Mouse (Mus musculus) limb, embryonic 12.5 days (tissue): ENCODE measurements around the gene Tanc1. TPM values are rescaled to one million over a fixed set of nuclear protein-coding genes. Genes with fewer than 3 reads are reported as not detected.
"Not testable (repeated sequence)": the region's sequence is repeated elsewhere in the genome, so short reads cannot be mapped to it uniquely, and the experiment has no call there.

Source experiments
- ATAC-seq: fragments of 200-750 bp; cut with Nextera tagmentation; 2 replicates; pipeline ENCODE4 v1.8.0; 2017; ENCODE audit warnings: low read depth, moderate TSS enrichment; ENCODE audit not compliant: insufficient number of reproducible peaks, insufficient read depth, low FRiP score, low TSS enrichment
- H3K27ac ChIP-seq: fragments of 300-500 bp; sonication (generic); 2 replicates; pipeline ENCODE4 v1.5.1; 2016; ENCODE audit warnings: mild to moderate bottlenecking, moderate library complexity
- H3K27me3 ChIP-seq: fragments of 300-500 bp; sonication (generic); 2 replicates; pipeline ENCODE4 v1.6.1; 2016; ENCODE audit warnings: mild to moderate bottlenecking, moderate library complexity
- H3K36me3 ChIP-seq: fragments of 300-500 bp; sonication (generic); 2 replicates; pipeline ENCODE4 v1.6.1; 2016; ENCODE audit warnings: mild to moderate bottlenecking, moderate library complexity
- H3K4me1 ChIP-seq: fragments of 300-500 bp; sonication (generic); replicated peaks from 2 replicates; pipeline ENCODE4 v1.6.1; 2016
- H3K4me2 ChIP-seq: fragments of 300-500 bp; sonication (generic); 2 replicates; pipeline ENCODE4 v1.6.1; 2016; ENCODE audit warnings: mild to moderate bottlenecking, moderate library complexity
- H3K4me3 ChIP-seq: fragments of 300-500 bp; sonication (generic); replicated peaks from 2 replicates; pipeline ENCODE4 v1.5.1; 2016; ENCODE audit warnings: mild to moderate bottlenecking
- H3K9ac ChIP-seq: fragments of 300-500 bp; sonication (generic); replicated peaks from 2 replicates; pipeline ENCODE4 v1.6.1; 2016; ENCODE audit warnings: mild to moderate bottlenecking, moderate library complexity
- H3K9me3 ChIP-seq: fragments of 300-500 bp; sonication (generic); 2 replicates; pipeline ENCODE4 v1.6.1; 2016; ENCODE audit warnings: mild to moderate bottlenecking, moderate library complexity
- WGBS: fragments of 180-500 bp; shearing (Covaris S2); methylation state at CpG from one replicate; pipeline ENCODE4 v1.1.7; 2016; 5-methylcytosine and 5-hydroxymethylcytosine counted together
- polyA plus RNA-seq: library from polyadenylated mRNA; unstranded; fragments of >200 nt; fragmentation: Nextera tagmentation; extraction: Ambion mirVana; gene quantifications from 2 replicates; pipeline ENCODE4 v1.2.1, GENCODE M21; 2016

Tanc1 gene
- polyA plus RNA-seq, 1 experiment from 2014 or later, result 70.6 TPM

- H3K27me3 ChIP-seq, result no peaks in the 10 kb centered on the region
- peaks cover 74% of the 10 kb centered on the region for H3K36me3 ChIP-seq
- no peaks in the 10 kb centered on the region for H3K9me3 ChIP-seq
- H3K27ac ChIP-seq, result no peak overlapping the region
- 77% methylated on average over 5 of the region's 5 CpGs for WGBS
- no peak for ATAC-seq
- no peak overlapping the region for H3K4me2 ChIP-seq
- H3K9ac ChIP-seq, result no peak overlapping the region
- H3K4me1 ChIP-seq, result peaks cover 39% of the 10 kb centered on the region
- no peak overlapping the region for H3K4me3 ChIP-seq
Measured at GRCm38 (mm10) chr2:59830940-59831339, 219.1 kb downstream of the Tanc1 start.

GRCm38 (mm10) chr2:59831831-59832230 lies 220.0 kb downstream of the Tanc1 start:
- WGBS, result 91% methylated on average over 7 of the region's 7 CpGs
- no peaks in the 10 kb centered on the region for H3K9me3 ChIP-seq
- H3K27me3 ChIP-seq, result no peaks in the 10 kb centered on the region
- no peak overlapping the region for H3K27ac ChIP-seq
- no peak overlapping the region for H3K4me3 ChIP-seq
- H3K4me1 ChIP-seq, result peaks cover 39% of the 10 kb centered on the region
- no peak for ATAC-seq
- peaks cover 76% of the 10 kb centered on the region for H3K36me3 ChIP-seq
- no peak overlapping the region for H3K4me2 ChIP-seq
- no peak overlapping the region for H3K9ac ChIP-seq

GRCm38 (mm10) chr2:59838825-59839224 lies 227.0 kb downstream of the Tanc1 start:
- 88% methylated on average over 8 of the region's 8 CpGs for WGBS
- Histone ChIP-seq H3K36me3 (peaks cover 94% of the 10 kb centered on the region), H3K27ac (peak overlapping the region; percentile 12; the same call in 1 of the 2 replicates)

GRCm38 (mm10) chr2:59839755-59840154 lies 227.9 kb downstream of the Tanc1 start:
- peaks cover 9% of the 10 kb centered on the region for H3K4me1 ChIP-seq
- no peak for ATAC-seq
- peaks cover 94% of the 10 kb centered on the region for H3K36me3 ChIP-seq
- no peak overlapping the region for H3K4me3 ChIP-seq
- 0 out of 2 replicates have a peak, but pooled peaks cover 3% of the 10 kb centered on the region for H3K9me3 ChIP-seq
- no peak overlapping the region for H3K4me2 ChIP-seq
- no peaks in the 10 kb centered on the region for H3K27me3 ChIP-seq
- H3K9ac ChIP-seq, result no peak overlapping the region
- no peak overlapping the region for H3K27ac ChIP-seq
- WGBS, result 69% methylated on average over 2 of the region's 2 CpGs

More at GRCm38 (mm10) chr2:59838825-59839224, 227.0 kb downstream of the Tanc1 start:
- 0 out of 2 replicates have a peak, but pooled peaks cover 3% of the 10 kb centered on the region for H3K9me3 ChIP-seq
- ATAC-seq, result no peak
- H3K27me3 ChIP-seq, result no peaks in the 10 kb centered on the region
- no peak overlapping the region for H3K9ac ChIP-seq
- no peak overlapping the region for H3K4me3 ChIP-seq
- no peak overlapping the region for H3K4me2 ChIP-seq
- H3K4me1 ChIP-seq, result peaks cover 9% of the 10 kb centered on the region

GRCm38 (mm10) chr2:59840191-59840590 lies 228.3 kb downstream of the Tanc1 start:
- no peak overlapping the region for H3K9ac ChIP-seq
- H3K4me3 ChIP-seq, result no peak overlapping the region
- H3K4me1 ChIP-seq, result peaks cover 9% of the 10 kb centered on the region
- H3K36me3 ChIP-seq, result peaks cover 89% of the 10 kb centered on the region
- H3K27me3 ChIP-seq, result no peaks in the 10 kb centered on the region
- WGBS, result 33% methylated on average over 4 of the region's 4 CpGs
- H3K27ac ChIP-seq, result no peak overlapping the region
- ATAC-seq, result no peak
- H3K9me3 ChIP-seq, result 0 out of 2 replicates have a peak, but pooled peaks cover 3% of the 10 kb centered on the region
- H3K4me2 ChIP-seq, result no peak overlapping the region

GRCm38 (mm10) chr2:59841189-59841939 lies 229.5 kb downstream of the Tanc1 start:
- Histone ChIP-seq H3K4me1 (peaks cover 9% of the 10 kb centered on the region), H3K27me3 (no peaks in the 10 kb centered on the region), H3K36me3 (peaks cover 89% of the 10 kb centered on the region), H3K4me2 (no peak overlapping the region), H3K9me3 (0 out of 2 replicates have a peak, but pooled peaks cover 3% of the 10 kb centered on the region), H3K9ac (no peak overlapping the region), H3K27ac (peak overlapping the region; percentile 58; the same call in 1 of the 2 replicates), H3K4me3 (no peak overlapping the region)
- ATAC-seq, result no peak
- 66% methylated on average over 11 of the region's 12 CpGs for WGBS

GRCm38 (mm10) chr2:59841944-59842343 lies 230.1 kb downstream of the Tanc1 start:
- Histone ChIP-seq H3K27me3 (no peaks in the 10 kb centered on the region), H3K9me3 (0 out of 2 replicates have a peak, but pooled peaks cover 3% of the 10 kb centered on the region), H3K36me3 (peaks cover 89% of the 10 kb centered on the region), H3K9ac (no peak overlapping the region), H3K4me3 (no peak overlapping the region), H3K4me2 (no peak overlapping the region), H3K4me1 (peaks cover 9% of the 10 kb centered on the region), H3K27ac (peak overlapping the region; percentile 8; the same call in 1 of the 2 replicates)
- 80% methylated on average over 11 of the region's 11 CpGs for WGBS
- ATAC-seq, result no peak

- Histone ChIP-seq H3K4me1 (peaks cover 9% of the 10 kb centered on the region), H3K27me3 (no peaks in the 10 kb centered on the region), H3K9ac (no peak overlapping the region), H3K9me3 (0 out of 2 replicates have a peak, but pooled peaks cover under 1% of the 10 kb centered on the region), H3K27ac (no peak overlapping the region), H3K4me3 (no peak overlapping the region), H3K4me2 (no peak overlapping the region), H3K36me3 (peaks cover 83% of the 10 kb centered on the region)
- 92% methylated on average over 6 of the region's 6 CpGs for WGBS
- no peak for ATAC-seq
Measured at GRCm38 (mm10) chr2:59842556-59843008, 230.7 kb downstream of the Tanc1 start.

GRCm38 (mm10) chr2:59843156-59843555 lies 231.3 kb downstream of the Tanc1 start:
- Histone ChIP-seq H3K4me1 (peaks cover 9% of the 10 kb centered on the region), H3K27ac (no peak overlapping the region), H3K9me3 (no peaks in the 10 kb centered on the region), H3K4me2 (no peak overlapping the region), H3K4me3 (no peak overlapping the region), H3K27me3 (no peaks in the 10 kb centered on the region), H3K9ac (no peak overlapping the region), H3K36me3 (peaks cover 77% of the 10 kb centered on the region)
- ATAC-seq, result no peak
- WGBS, result 86% methylated on average over 21 of the region's 21 CpGs

GRCm38 (mm10) chr2:59843848-59844247 lies 232.0 kb downstream of the Tanc1 start:
- Histone ChIP-seq H3K9me3 (no peaks in the 10 kb centered on the region), H3K36me3 (peaks cover 71% of the 10 kb centered on the region), H3K4me2 (no peak overlapping the region), H3K4me1 (peaks cover 9% of the 10 kb centered on the region), H3K27me3 (no peaks in the 10 kb centered on the region), H3K9ac (no peak overlapping the region), H3K4me3 (no peak overlapping the region), H3K27ac (no peak overlapping the region)
- ATAC-seq, result no peak
- 93% methylated on average over 6 of the region's 6 CpGs for WGBS

- H3K36me3 ChIP-seq, result peaks cover 37% of the 10 kb centered on the region
- H3K4me1 ChIP-seq, H3K27ac ChIP-seq, H3K9ac ChIP-seq, ATAC-seq, H3K9me3 ChIP-seq, H3K27me3 ChIP-seq, H3K4me2 ChIP-seq, H3K4me3 ChIP-seq: not testable (repeated sequence)
- 76% methylated on average over 5 of the region's 5 CpGs for WGBS
Measured at GRCm38 (mm10) chr2:59851885-59852284, 240.0 kb downstream of the Tanc1 start.
